ENCODE assay signal across 23 mouse cellular contexts in the genomic region with DNA sequence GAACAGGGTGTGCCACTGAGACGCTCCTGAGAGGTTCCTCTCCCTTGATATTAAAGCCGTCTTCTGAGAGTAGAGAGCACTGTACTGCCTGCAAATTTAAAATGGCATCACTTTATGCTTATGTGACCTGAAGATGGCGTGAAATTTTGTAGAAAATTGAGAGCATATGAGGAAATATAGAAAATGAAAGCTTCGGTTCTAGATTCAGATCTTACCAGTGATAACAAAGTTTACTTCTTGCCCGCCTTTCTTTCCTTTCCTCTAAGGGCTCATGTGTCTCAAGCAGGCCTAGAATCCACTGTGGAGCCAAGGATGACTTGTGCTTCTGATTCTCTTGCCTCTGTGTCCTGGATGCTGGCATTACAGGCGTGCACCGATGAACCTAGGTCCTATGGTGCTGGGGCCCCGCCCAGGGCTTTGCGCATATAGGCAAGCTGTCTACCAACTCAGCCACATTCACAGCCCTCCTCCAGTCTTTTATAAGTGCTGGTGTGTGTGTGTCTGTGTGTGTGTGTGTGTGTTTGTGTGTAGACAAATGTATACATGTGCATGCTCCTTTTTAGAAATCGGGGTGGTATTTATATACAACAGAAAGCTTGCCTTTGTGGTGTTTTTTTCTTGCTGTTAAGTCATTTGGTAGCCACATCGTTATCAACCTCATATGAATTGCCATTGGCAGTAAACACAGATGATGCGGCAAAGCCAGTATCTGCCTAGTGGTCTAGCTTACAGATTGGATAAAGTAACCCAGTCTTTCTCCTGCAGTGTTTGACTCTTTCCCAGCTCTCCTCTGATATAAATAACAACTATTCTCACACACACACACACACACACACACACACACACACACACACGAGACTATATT.
DNase-seq lines count a peak whose midpoint lies in the region; ATAC-seq and TF ChIP-seq lines count a peak whose summit lies in the region.
"Had no signal": no experiment of that assay in that cellular context is flagged by ENCODE, and none has a peak within 500 bp of the region (broad histone marks: within the 10 kb centered on the region; RNA-seq: fewer than 3 reads in every experiment).

No protein-coding gene starts in this region.

- H3K9me3 ChIP-seq in midbrain, embryonic 14.5 days (ENCODE audit: control insufficient read depth, low read length): no peaks in the 10 kb centered on the region
- H3K9me3 ChIP-seq in midbrain, postnatal 0 days (ENCODE audit: low read length): no peaks in the 10 kb centered on the region
- no peaks in the 10 kb centered on the region for H3K9me3 ChIP-seq in neural tube, embryonic 15.5 days (replicated peaks)
- H3K9me3 ChIP-seq in liver, embryonic 12.5 days (replicated peaks): no peaks in the 10 kb centered on the region
- H3K9me3 ChIP-seq: embryonic facial prominence, embryonic 13.5 days; forebrain, embryonic 15.5 days; megakaryocyte, embryonic 14.5 days had no signal

- peaks cover 5% of the 10 kb centered on the region; the same call in 1 of the 2 replicates for H3K36me3 ChIP-seq in midbrain, embryonic 14.5 days (ENCODE audit: control insufficient read depth, insufficient read depth, low read length)
- no peaks in the 10 kb centered on the region; the same call in 1 of the 2 replicates for H3K36me3 ChIP-seq in midbrain, postnatal 0 days (ENCODE audit: insufficient read depth, low read length)
- no peaks in the 10 kb centered on the region for H3K36me3 ChIP-seq in neural tube, embryonic 15.5 days
- no peaks in the 10 kb centered on the region for H3K36me3 ChIP-seq in liver, embryonic 12.5 days

- H3K9ac ChIP-seq in midbrain, embryonic 14.5 days (replicated peaks; ENCODE audit: low read length): no peak overlapping the region
- H3K9ac ChIP-seq in midbrain, postnatal 0 days (replicated peaks; ENCODE audit: low read length, poor library complexity, severe bottlenecking): no peak overlapping the region
- H3K9ac ChIP-seq in neural tube, embryonic 15.5 days (replicated peaks): no peak overlapping the region
- H3K9ac ChIP-seq in liver, embryonic 12.5 days: no peak overlapping the region
- H3K9ac ChIP-seq: embryonic facial prominence, embryonic 13.5 days; forebrain, embryonic 15.5 days; liver, embryonic 14.5 days; lung, embryonic 14.5 days had no signal

- no peak for ATAC-seq in midbrain, embryonic 14.5 days (ENCODE audit: low FRiP score, low TSS enrichment)
- ATAC-seq in midbrain, postnatal 0 days (ENCODE audit: low FRiP score): no peak
- ATAC-seq in erythroblast, adult 5-6 weeks (replicated peaks; ENCODE audit: low FRiP score, poor library complexity, severe bottlenecking): peak; percentile 62; the same call in 1 of the 2 replicates
- ATAC-seq in neural tube, embryonic 15.5 days (ENCODE audit: low FRiP score): no peak
- no peak for ATAC-seq in liver, embryonic 12.5 days
- ATAC-seq in cerebellum, adult (ENCODE audit: insufficient number of reproducible peaks, low FRiP score, low TSS enrichment): no peak
- ATAC-seq: forebrain, embryonic 15.5 days; intestine, postnatal 0 days had no signal

- no peak overlapping the region for H3K4me3 ChIP-seq in midbrain, embryonic 14.5 days (replicated peaks; ENCODE audit: low read depth, low read length)
- H3K4me3 ChIP-seq in midbrain, postnatal 0 days (ENCODE audit: low read depth, low read length): no peak overlapping the region
- H3K4me3 ChIP-seq in neural tube, embryonic 15.5 days (replicated peaks): no peak overlapping the region
- H3K4me3 ChIP-seq in liver, embryonic 12.5 days: no peak overlapping the region
- H3K4me3 ChIP-seq: embryonic facial prominence, embryonic 13.5 days; forebrain, embryonic 15.5 days; left cerebral cortex, adult 2 months; megakaryocyte, embryonic 14.5 days had no signal

- WGBS in midbrain, embryonic 14.5 days: 90% methylated on average over 13 of the region's 13 CpGs
- WGBS in midbrain, postnatal 0 days: 86% methylated on average over 13 of the region's 13 CpGs
- 84% methylated on average over 13 of the region's 13 CpGs for WGBS in neural tube, embryonic 15.5 days
- 78% methylated on average over 13 of the region's 13 CpGs for WGBS in liver, embryonic 12.5 days (ENCODE audit: insufficient replicate concordance)

- peaks cover 8% of the 10 kb centered on the region for H3K4me1 ChIP-seq in midbrain, embryonic 14.5 days (ENCODE audit: control insufficient read depth, insufficient read depth, low read length)
- H3K4me1 ChIP-seq in midbrain, postnatal 0 days (ENCODE audit: insufficient read depth, low read length): no peaks in the 10 kb centered on the region
- peaks cover 23% of the 10 kb centered on the region for H3K4me1 ChIP-seq in neural tube, embryonic 15.5 days
- peaks cover 7% of the 10 kb centered on the region; the same call in 1 of the 2 replicates for H3K4me1 ChIP-seq in liver, embryonic 12.5 days

- H3K4me2 ChIP-seq in midbrain, embryonic 14.5 days (ENCODE audit: low read length): no peak overlapping the region
- H3K4me2 ChIP-seq in midbrain, postnatal 0 days (ENCODE audit: low read depth, low read length, poor library complexity, severe bottlenecking): no peak overlapping the region
- H3K4me2 ChIP-seq in neural tube, embryonic 15.5 days: no peak overlapping the region
- H3K4me2 ChIP-seq in liver, embryonic 12.5 days: no peak overlapping the region
- H3K4me2 ChIP-seq: embryonic facial prominence, embryonic 13.5 days; forebrain, embryonic 15.5 days; heart, embryonic 11.5 days; lung, embryonic 14.5 days had no signal

- TF ChIP-seq CTCF in midbrain, postnatal 0 days (IDR thresholded peaks at IDR 0.05): no peak

- no peaks in the 10 kb centered on the region for H3K27me3 ChIP-seq in midbrain, embryonic 14.5 days (ENCODE audit: control insufficient read depth, insufficient read depth, low read length)
- no peaks in the 10 kb centered on the region for H3K27me3 ChIP-seq in midbrain, postnatal 0 days (ENCODE audit: insufficient read depth, low read length)
- H3K27me3 ChIP-seq in neural tube, embryonic 15.5 days (replicated peaks): no peaks in the 10 kb centered on the region
- no peaks in the 10 kb centered on the region for H3K27me3 ChIP-seq in liver, embryonic 12.5 days (replicated peaks)
- H3K27me3 ChIP-seq: embryonic facial prominence, embryonic 13.5 days; forebrain, embryonic 15.5 days; megakaryocyte, embryonic 14.5 days had no signal

- H3K27ac ChIP-seq in midbrain, embryonic 14.5 days (replicated peaks; ENCODE audit: low read depth, low read length): 0 out of 2 replicates have a peak overlapping the region, but pooled peaks have one; percentile 20
- H3K27ac ChIP-seq in midbrain, postnatal 0 days (ENCODE audit: low read depth, low read length): no peak overlapping the region
- H3K27ac ChIP-seq in neural tube, embryonic 15.5 days (replicated peaks): 0 out of 2 replicates have a peak overlapping the region, but pooled peaks have one; percentile 6
- H3K27ac ChIP-seq in liver, embryonic 12.5 days: no peak overlapping the region
- H3K27ac ChIP-seq: embryonic facial prominence, embryonic 13.5 days; forebrain, embryonic 15.5 days; left cerebral cortex, adult 2 months; liver, embryonic 14.5 days had no signal

- DNase-seq in midbrain, embryonic 14.5 days: no peak
- DNase-seq in midbrain, postnatal 0 days (ENCODE audit: low spot score): no peak
- DNase-seq in MEL-GATA-1-ER (ENCODE audit: extremely low read depth, low read depth): peak; percentile 33
- DNase-seq: adrenal gland, postnatal 36 days; B cell, adult 2 months; cerebellum, adult 18-20 months; kidney, postnatal 36 days; lung, embryonic 14.5 days; retina, postnatal 1 day; right cerebral cortex, postnatal 25 days; spleen, adult 18-20 months; thymus, postnatal 14 days had no signal

Comparison
In these comparisons a context has a peak if more than half of its experiments do, and no peak if none do; other contexts are left out.
1. H3K27ac ChIP-seq: peak in midbrain, embryonic 14.5 days (single experiment) and neural tube, embryonic 15.5 days (single experiment); none in midbrain, postnatal 0 days (single experiment) and liver, embryonic 12.5 days (single experiment).